Mouse (Mus musculus) megakaryocyte, embryonic 14.5 days (primary cell): ENCODE results near the gene Hadhb.

Source experiments
- FLI1 ChIP-seq: IDR thresholded peaks from 2 replicates; pipeline ENCODE4 v1.6.1; 2012; ENCODE audit warnings: low read length, inconsistent platforms, mixed read lengths
- GATA1 ChIP-seq: IDR thresholded peaks from 3 replicates; pipeline ENCODE4 v1.6.1; 2012; ENCODE audit warnings: mixed read lengths, low read length, inconsistent platforms, borderline replicate concordance

GRCm38 (mm10) chr5:30114761-30115140 is 40.3 kb upstream of the Hadhb start:
- TF ChIP-seq GATA1 (no peak), FLI1 (no peak)
